Mouse (Mus musculus): ENCODE results near the gene Chmp2a. TPM values are rescaled to one million over a fixed set of nuclear protein-coding genes. Genes with fewer than 3 reads are reported as not detected.

Gene Chmp2a
- polyA plus RNA-seq, 1 experiment from 2014 or later, result 188 TPM

Other genes starting within 250 kb of the Chmp2a start
- 39.1 and 44.4 TPM in 2 replicates for gene Zscan18, start 231.2 kb downstream of the Chmp2a start, polyA plus RNA-seq (2015; fragmentation: Nextera tagmentation; extraction: Ambion mirVana)
- 32.6 and 33.9 TPM in 2 replicates for gene Zfp329, start 215.9 kb downstream of the Chmp2a start, polyA plus RNA-seq (2015; fragmentation: Nextera tagmentation; extraction: Ambion mirVana)
- 30.1 and 30.6 TPM in 2 replicates for gene Zfp110, start 200.0 kb downstream of the Chmp2a start, polyA plus RNA-seq (2015; fragmentation: Nextera tagmentation; extraction: Ambion mirVana)
- gene Zfp128, start 153.6 kb downstream of the Chmp2a start, polyA plus RNA-seq (2015; fragmentation: Nextera tagmentation; extraction: Ambion mirVana), result 8.2 and 8.7 TPM in 2 replicates
- 11.1 and 11.5 TPM in 2 replicates for gene Zscan22, start 137.0 kb downstream of the Chmp2a start, polyA plus RNA-seq (2015; fragmentation: Nextera tagmentation; extraction: Ambion mirVana)
- gene Rps5, start 112.5 kb downstream of the Chmp2a start, polyA plus RNA-seq (2015; fragmentation: Nextera tagmentation; extraction: Ambion mirVana), result 512 and 515 TPM in 2 replicates
- 0.98 and 1.2 TPM in 2 replicates for gene Rnf225, start 107.4 kb downstream of the Chmp2a start, polyA plus RNA-seq (2015; fragmentation: Nextera tagmentation; extraction: Ambion mirVana)
- gene Zfp324, start 69.0 kb downstream of the Chmp2a start, polyA plus RNA-seq (2015; fragmentation: Nextera tagmentation; extraction: Ambion mirVana), result 14.5 and 14.9 TPM in 2 replicates
- gene Zfp446, start 57.0 kb downstream of the Chmp2a start, polyA plus RNA-seq (2015; fragmentation: Nextera tagmentation; extraction: Ambion mirVana), result 13.1 and 13.8 TPM in 2 replicates
- gene Slc27a5, start 36.6 kb downstream of the Chmp2a start, polyA plus RNA-seq (2015; fragmentation: Nextera tagmentation; extraction: Ambion mirVana), result 0.24 and 0.43 TPM in 2 replicates
- gene Trim28, start 35.7 kb downstream of the Chmp2a start, polyA plus RNA-seq (2015; fragmentation: Nextera tagmentation; extraction: Ambion mirVana), result 184 and 195 TPM in 2 replicates
- gene Zbtb45, start 24.8 kb downstream of the Chmp2a start, polyA plus RNA-seq (2015; fragmentation: Nextera tagmentation; extraction: Ambion mirVana), result 44.0 and 44.8 TPM in 2 replicates
- gene Ube2m, start 3.5 kb upstream of the Chmp2a start, polyA plus RNA-seq (2015; fragmentation: Nextera tagmentation; extraction: Ambion mirVana), result 74.0 and 83.9 TPM in 2 replicates
- gene Mzf1, start 20.0 kb upstream of the Chmp2a start, polyA plus RNA-seq (2015; fragmentation: Nextera tagmentation; extraction: Ambion mirVana), result 11.5 and 11.6 TPM in 2 replicates
- 0.12 and 0.35 TPM in 2 replicates for gene Vmn1r85, start 60.4 kb upstream of the Chmp2a start, polyA plus RNA-seq (2015; fragmentation: Nextera tagmentation; extraction: Ambion mirVana)
- gene Vmn1r86, start 85.1 kb upstream of the Chmp2a start, polyA plus RNA-seq (2015; fragmentation: Nextera tagmentation; extraction: Ambion mirVana), result not detected in 2 replicates
- gene Vmn1r87, start 105.3 kb upstream of the Chmp2a start, polyA plus RNA-seq (2015; fragmentation: Nextera tagmentation; extraction: Ambion mirVana), result not detected in 2 replicates
- not detected in 2 replicates for gene Vmn1r88, start 124.8 kb upstream of the Chmp2a start, polyA plus RNA-seq (2015; fragmentation: Nextera tagmentation; extraction: Ambion mirVana)
- gene Vmn1r89, start 178.2 kb upstream of the Chmp2a start, polyA plus RNA-seq (2015; fragmentation: Nextera tagmentation; extraction: Ambion mirVana), result not detected in 2 replicates
- 31.7 and 33.6 TPM in 2 replicates for gene Lig1, start 242.5 kb upstream of the Chmp2a start, polyA plus RNA-seq (2015; fragmentation: Nextera tagmentation; extraction: Ambion mirVana)
- 12.9 and 15.2 TPM in 2 replicates for gene Zswim9, start 243.9 kb upstream of the Chmp2a start, polyA plus RNA-seq (2015; fragmentation: Nextera tagmentation; extraction: Ambion mirVana)

All from midbrain, embryonic 16.5 days (tissue).